Mouse (Mus musculus) intestine, embryonic 15.5 days (tissue): ENCODE data around the gene Lysmd1. TPM values are rescaled to one million over a fixed set of nuclear protein-coding genes. Genes with fewer than 3 reads are reported as not detected.

Experiments used
- ATAC-seq: fragments of 200-750 bp; cut with Nextera tagmentation; 2 replicates; pipeline ENCODE4 v1.8.0; 2017; ENCODE audit warnings: moderate TSS enrichment, moderate library complexity
- H3K27ac ChIP-seq: fragments of 300-500 bp; sonication (generic); 2 replicates; pipeline ENCODE4 v1.5.1; 2015; ENCODE audit warnings: mild to moderate bottlenecking, inconsistent platforms
- H3K27me3 ChIP-seq: fragments of 300-500 bp; sonication (generic); replicated peaks from 2 replicates; pipeline ENCODE4 v1.6.1; 2015; ENCODE audit warnings: inconsistent platforms
- H3K36me3 ChIP-seq: fragments of 300-500 bp; sonication (generic); 2 replicates; pipeline ENCODE4 v1.6.1; 2015; ENCODE audit warnings: inconsistent platforms
- H3K4me1 ChIP-seq: fragments of 300-500 bp; sonication (generic); replicated peaks from 2 replicates; pipeline ENCODE4 v1.6.1; 2015; ENCODE audit warnings: inconsistent platforms
- H3K4me2 ChIP-seq: fragments of 300-500 bp; sonication (generic); replicated peaks from 2 replicates; pipeline ENCODE4 v1.6.1; 2015; ENCODE audit warnings: mild to moderate bottlenecking, inconsistent platforms
- H3K4me3 ChIP-seq: fragments of 300-500 bp; sonication (generic); replicated peaks from 2 replicates; pipeline ENCODE4 v1.5.1; 2015; ENCODE audit warnings: inconsistent platforms
- H3K9ac ChIP-seq: fragments of 300-500 bp; sonication (generic); 2 replicates; pipeline ENCODE4 v1.6.1; 2015; ENCODE audit warnings: inconsistent platforms
- H3K9me3 ChIP-seq: fragments of 300-500 bp; sonication (generic); 2 replicates; pipeline ENCODE4 v1.6.1; 2016; ENCODE audit warnings: inconsistent platforms
- WGBS: fragments of 180-500 bp; shearing (Covaris S2); methylation state at CpG from one replicate; pipeline ENCODE4 v1.1.7; 2015; 5-methylcytosine and 5-hydroxymethylcytosine counted together
- polyA plus RNA-seq: library from polyadenylated mRNA; unstranded; fragments of >200 nt; fragmentation: Nextera tagmentation; extraction: Ambion mirVana; gene quantifications from 2 replicates; pipeline ENCODE4 v1.2.1, GENCODE M21; 2015

Lysmd1 gene
- polyA plus RNA-seq, 1 experiment from 2014 or later, result 10.7 TPM

DNA sequence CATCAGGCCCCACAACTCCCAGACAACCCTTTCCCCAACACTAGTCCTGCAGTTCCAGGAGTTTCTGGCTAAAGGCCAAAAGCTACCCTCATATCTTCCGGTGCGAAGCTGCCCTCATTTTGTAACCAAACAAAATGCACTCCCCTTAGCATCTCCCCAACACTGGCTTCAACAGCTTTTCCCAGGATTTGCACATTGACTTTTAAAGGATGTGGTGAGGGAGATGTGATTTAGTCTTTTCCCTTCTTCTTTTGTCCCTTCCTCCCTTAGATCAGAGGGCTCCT lies 28.4 kb downstream of the Lysmd1 start:
- H3K9ac ChIP-seq, result no peak overlapping the region
- H3K36me3 ChIP-seq, result no peaks in the 10 kb centered on the region
- no peak overlapping the region for H3K4me3 ChIP-seq
- no peak overlapping the region for H3K27ac ChIP-seq
- peak overlapping the region; percentile 93 for H3K4me2 ChIP-seq
- WGBS, result 38% methylated on average over 2 of the region's 2 CpGs
- H3K27me3 ChIP-seq, result no peaks in the 10 kb centered on the region
- H3K9me3 ChIP-seq, result no peaks in the 10 kb centered on the region
- peaks cover 32% of the 10 kb centered on the region for H3K4me1 ChIP-seq
- ATAC-seq, result no peak

- ATAC-seq, result no peak
- Histone ChIP-seq H3K27me3 (no peaks in the 10 kb centered on the region), H3K4me1 (peaks cover 32% of the 10 kb centered on the region), H3K36me3 (no peaks in the 10 kb centered on the region), H3K27ac (no peak overlapping the region), H3K4me2 (peak overlapping the region; percentile 93; the same call in 1 of the 2 replicates), H3K9me3 (no peaks in the 10 kb centered on the region), H3K9ac (no peak overlapping the region), H3K4me3 (no peak overlapping the region)
- 46% methylated on average over 11 of the region's 11 CpGs for WGBS
Measured at GRCm38 (mm10) chr3:95163419-95164255, 29.7 kb downstream of the Lysmd1 start.

DNA sequence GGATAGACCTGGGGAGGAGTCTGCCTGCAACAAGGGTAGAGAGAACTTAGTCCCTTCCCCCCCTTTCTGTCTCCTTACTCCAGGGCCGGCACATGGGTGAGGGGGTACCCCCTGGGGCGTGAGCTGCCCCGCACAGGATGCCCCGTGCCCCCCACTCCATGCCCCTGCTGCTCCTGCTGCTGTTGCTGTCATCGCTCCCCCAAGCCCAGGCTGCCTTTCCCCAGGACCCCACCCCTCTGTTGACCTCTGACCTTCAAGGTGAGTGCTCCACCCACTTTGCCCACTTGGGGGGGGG lies 30.3 kb downstream of the Lysmd1 start:
- Histone ChIP-seq H3K4me2 (no peak overlapping the region), H3K27ac (no peak overlapping the region), H3K9me3 (no peaks in the 10 kb centered on the region), H3K27me3 (no peaks in the 10 kb centered on the region), H3K4me3 (no peak overlapping the region), H3K9ac (no peak overlapping the region), H3K4me1 (peaks cover 32% of the 10 kb centered on the region), H3K36me3 (no peaks in the 10 kb centered on the region)
- 91% methylated on average over 5 of the region's 5 CpGs for WGBS
- no peak for ATAC-seq

- H3K4me3 ChIP-seq, result no peak overlapping the region
- peaks cover under 1% of the 10 kb centered on the region; the same call in 1 of the 2 replicates for H3K36me3 ChIP-seq
- H3K27me3 ChIP-seq, result no peaks in the 10 kb centered on the region
- no peak overlapping the region for H3K4me2 ChIP-seq
- H3K27ac ChIP-seq, result no peak overlapping the region
- H3K9me3 ChIP-seq, result no peaks in the 10 kb centered on the region
- 74% methylated on average over 5 of the region's 5 CpGs for WGBS
- no peak overlapping the region for H3K9ac ChIP-seq
- no peak for ATAC-seq
- H3K4me1 ChIP-seq, result peaks cover 32% of the 10 kb centered on the region
Measured at GRCm38 (mm10) chr3:95164840-95165239, 31.0 kb downstream of the Lysmd1 start.

- Histone ChIP-seq H3K9me3 (no peaks in the 10 kb centered on the region), H3K4me2 (no peak overlapping the region), H3K27me3 (peaks cover 23% of the 10 kb centered on the region), H3K4me1 (0 out of 2 replicates have a peak, but pooled peaks cover 10% of the 10 kb centered on the region), H3K36me3 (peaks cover 12% of the 10 kb centered on the region; the same call in 1 of the 2 replicates), H3K27ac (no peak overlapping the region), H3K9ac (no peak overlapping the region; the same call in 1 of the 2 replicates), H3K4me3 (no peak overlapping the region)
- no peak for ATAC-seq
- 87% methylated on average over 10 of the region's 10 CpGs for WGBS
Measured at GRCm38 (mm10) chr3:95169996-95170395, 36.1 kb downstream of the Lysmd1 start.

- no peak overlapping the region for H3K4me2 ChIP-seq
- 0 out of 2 replicates have a peak, but pooled peaks cover 10% of the 10 kb centered on the region for H3K4me1 ChIP-seq
- no peaks in the 10 kb centered on the region for H3K9me3 ChIP-seq
- H3K27ac ChIP-seq, result no peak overlapping the region
- peaks cover 12% of the 10 kb centered on the region; the same call in 1 of the 2 replicates for H3K36me3 ChIP-seq
- ATAC-seq, result no peak
- 70% methylated on average over 6 of the region's 6 CpGs for WGBS
- H3K27me3 ChIP-seq, result peaks cover 23% of the 10 kb centered on the region
- H3K4me3 ChIP-seq, result no peak overlapping the region
- H3K9ac ChIP-seq, result no peak overlapping the region
Measured at GRCm38 (mm10) chr3:95171105-95171504, 37.2 kb downstream of the Lysmd1 start.

- Histone ChIP-seq H3K27me3 (peaks cover 23% of the 10 kb centered on the region), H3K9me3 (no peaks in the 10 kb centered on the region), H3K9ac (no peak overlapping the region), H3K4me1 (0 out of 2 replicates have a peak, but pooled peaks cover 10% of the 10 kb centered on the region), H3K36me3 (peaks cover 12% of the 10 kb centered on the region; the same call in 1 of the 2 replicates), H3K27ac (no peak overlapping the region), H3K4me2 (peak overlapping the region; percentile 66), H3K4me3 (peak overlapping the region; percentile 29)
- WGBS, result 40% methylated on average over 84 of the region's 84 CpGs
- peak; percentile 38; the same call in 1 of the 2 replicates for ATAC-seq
Measured at GRCm38 (mm10) chr3:95172526-95173255, 38.8 kb downstream of the Lysmd1 start.

- H3K27me3 ChIP-seq, result peaks cover 23% of the 10 kb centered on the region
- 0 out of 2 replicates have a peak overlapping the region, but pooled peaks have one; percentile 9 for H3K9ac ChIP-seq
- H3K4me2 ChIP-seq, result peak overlapping the region; percentile 66
- peak overlapping the region; percentile 29 for H3K4me3 ChIP-seq
- WGBS, result 15% methylated on average over 58 of the region's 58 CpGs
- H3K36me3 ChIP-seq, result peaks cover 12% of the 10 kb centered on the region; the same call in 1 of the 2 replicates
- no peak overlapping the region for H3K27ac ChIP-seq
- ATAC-seq, result peak; percentile 40
- H3K9me3 ChIP-seq, result no peaks in the 10 kb centered on the region
- 0 out of 2 replicates have a peak, but pooled peaks cover 10% of the 10 kb centered on the region for H3K4me1 ChIP-seq
Measured at GRCm38 (mm10) chr3:95173256-95173949, 39.5 kb downstream of the Lysmd1 start.

DNA sequence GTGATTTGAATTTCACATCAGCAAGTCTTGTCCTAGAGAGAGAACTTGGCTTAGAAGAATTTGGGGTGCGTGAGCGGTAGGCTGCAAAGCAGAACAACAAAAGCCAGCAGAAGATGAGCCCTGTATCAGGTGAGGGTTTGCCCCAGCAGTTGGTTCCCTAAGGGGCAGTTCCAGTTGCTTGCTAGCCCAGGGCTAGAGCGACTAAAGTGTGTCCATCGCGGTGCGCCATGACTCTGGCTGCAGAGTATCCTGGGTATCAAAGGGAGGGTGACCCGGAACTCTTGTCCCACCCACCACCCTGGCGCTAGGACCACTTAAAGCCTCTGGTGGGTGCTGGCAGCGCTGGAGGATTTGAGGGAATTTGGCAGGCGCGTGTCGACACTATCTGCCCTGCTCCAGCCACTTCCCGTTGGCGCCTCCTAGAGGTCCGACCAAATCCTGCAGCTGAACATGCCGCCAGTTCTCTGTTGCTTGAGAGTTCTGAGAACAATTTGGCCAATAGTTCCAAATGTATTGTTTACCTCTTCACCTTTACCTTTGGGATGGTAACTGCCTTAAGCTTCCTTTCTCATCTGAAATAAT lies 40.2 kb downstream of the Lysmd1 start:
- WGBS, result 13% methylated on average over 16 of the region's 16 CpGs
- H3K9ac ChIP-seq, result no peak overlapping the region
- no peaks in the 10 kb centered on the region for H3K9me3 ChIP-seq

DNA sequence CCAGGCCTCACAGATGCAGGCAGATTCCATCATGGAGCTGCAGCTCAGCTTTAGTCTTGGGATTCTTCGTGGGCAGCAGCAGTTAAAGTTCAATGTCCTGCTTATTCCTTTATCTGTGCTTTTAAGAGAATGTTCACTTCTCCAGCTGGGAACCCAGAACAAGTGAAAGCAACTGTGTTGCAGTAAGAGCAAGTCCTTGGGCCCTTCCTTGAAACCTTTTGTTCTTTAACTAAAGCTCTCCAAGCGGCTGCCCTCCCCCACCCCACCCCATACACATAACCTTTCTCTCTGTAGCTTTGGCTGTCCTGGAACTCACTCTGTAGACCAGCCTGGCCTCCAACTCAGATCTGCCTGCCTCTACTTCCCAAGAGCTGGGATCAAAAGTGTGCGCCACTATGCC lies 42.6 kb downstream of the Lysmd1 start:
- peaks cover 19% of the 10 kb centered on the region for H3K27me3 ChIP-seq
- 68% methylated on average over 3 of the region's 3 CpGs for WGBS
- peaks cover 7% of the 10 kb centered on the region; the same call in 1 of the 2 replicates for H3K36me3 ChIP-seq
- H3K4me1 ChIP-seq, result 0 out of 2 replicates have a peak, but pooled peaks cover 10% of the 10 kb centered on the region
- H3K4me3 ChIP-seq, result no peak overlapping the region
- H3K27ac ChIP-seq, result no peak overlapping the region
- no peak for ATAC-seq
- H3K9ac ChIP-seq, result no peak overlapping the region
- no peaks in the 10 kb centered on the region for H3K9me3 ChIP-seq
- no peak overlapping the region for H3K4me2 ChIP-seq

More for the DNA sequence above, 40.2 kb downstream of the Lysmd1 start:
- ATAC-seq, result peak; percentile 44
- Histone ChIP-seq H3K4me2 (peak overlapping the region; percentile 66), H3K4me1 (0 out of 2 replicates have a peak, but pooled peaks cover 10% of the 10 kb centered on the region), H3K4me3 (peak overlapping the region; percentile 7; the same call in 1 of the 2 replicates), H3K36me3 (peaks cover 12% of the 10 kb centered on the region; the same call in 1 of the 2 replicates), H3K27ac (no peak overlapping the region), H3K27me3 (peaks cover 23% of the 10 kb centered on the region)

- WGBS, result 46% methylated on average over 6 of the region's 6 CpGs
- H3K9me3 ChIP-seq, result no peaks in the 10 kb centered on the region
- H3K36me3 ChIP-seq, result no peaks in the 10 kb centered on the region
- 0 out of 2 replicates have a peak overlapping the region, but pooled peaks have one; percentile 32 for H3K27ac ChIP-seq
- H3K4me1 ChIP-seq, result 0 out of 2 replicates have a peak, but pooled peaks cover 10% of the 10 kb centered on the region
- ATAC-seq, result peak; percentile 77
- no peak overlapping the region for H3K4me2 ChIP-seq
- H3K27me3 ChIP-seq, result peaks cover 8% of the 10 kb centered on the region
- H3K9ac ChIP-seq, result no peak overlapping the region
- H3K4me3 ChIP-seq, result no peak overlapping the region
Measured at GRCm38 (mm10) chr3:95177583-95177982, 43.7 kb downstream of the Lysmd1 start.
